Mouse (Mus musculus) lung, embryonic 16.5 days (tissue): ENCODE data around the gene Krt19. TPM values are rescaled to one million over a fixed set of nuclear protein-coding genes. Genes with fewer than 3 reads are reported as not detected.

Source experiments
- ATAC-seq: fragments of 200-750 bp; cut with Nextera tagmentation; 2 replicates; pipeline ENCODE4 v1.8.0; 2017; ENCODE audit warnings: low read depth, mild to moderate bottlenecking, moderate library complexity
- H3K27ac ChIP-seq: fragments of 300-500 bp; sonication (generic); 2 replicates; pipeline ENCODE4 v1.5.1; 2014; ENCODE audit warnings: mild to moderate bottlenecking, control low read depth, low read length
- H3K27me3 ChIP-seq: fragments of 300-500 bp; sonication (generic); 2 replicates; pipeline ENCODE4 v1.6.1; 2014; ENCODE audit warnings: low read depth, low read length, mixed read lengths; ENCODE audit not compliant: control insufficient read depth, insufficient read depth
- H3K36me3 ChIP-seq: fragments of 300-500 bp; sonication (generic); 2 replicates; pipeline ENCODE4 v1.6.1; 2014; ENCODE audit warnings: low read length; ENCODE audit not compliant: control insufficient read depth, insufficient read depth
- H3K4me1 ChIP-seq: fragments of 300-500 bp; sonication (generic); replicated peaks from 2 replicates; pipeline ENCODE4 v1.6.1; 2014; ENCODE audit warnings: low read length, mixed read lengths; ENCODE audit not compliant: control insufficient read depth, insufficient read depth
- H3K4me2 ChIP-seq: fragments of 300-500 bp; sonication (generic); 2 replicates; pipeline ENCODE4 v1.6.1; 2014; ENCODE audit warnings: low read depth, low read length, control low read depth
- H3K4me3 ChIP-seq: fragments of 300-500 bp; sonication (generic); 2 replicates; pipeline ENCODE4 v1.5.1; 2014; ENCODE audit warnings: mild to moderate bottlenecking, low read length, control low read depth
- H3K9ac ChIP-seq: fragments of 300-500 bp; sonication (generic); 2 replicates; pipeline ENCODE4 v1.6.1; 2014; ENCODE audit warnings: low read length, control low read depth
- H3K9me3 ChIP-seq: fragments of 300-500 bp; sonication (generic); 2 replicates; pipeline ENCODE4 v1.6.1; 2016; ENCODE audit warnings: low read length; ENCODE audit not compliant: control insufficient read depth
- WGBS: fragments of 180-500 bp; shearing (Covaris S2); extraction: QIAGEN DNeasy Blood & Tissue Kit; methylation state at CpG from one replicate; pipeline ENCODE4 v1.1.7; 2014; 5-methylcytosine and 5-hydroxymethylcytosine counted together
- polyA plus RNA-seq: library from polyadenylated mRNA; unstranded; fragments of >200 nt; fragmentation: Nextera tagmentation; extraction: Ambion mirVana; gene quantifications from 2 replicates; pipeline ENCODE4 v1.2.1, GENCODE M21; 2015

Gene Krt19
- polyA plus RNA-seq, 1 experiment from 2014 or later: 349 TPM

GRCm38 (mm10) chr11:100168071-100168470 lies 19.6 kb upstream of the Krt19 start:
- WGBS: 38% methylated on average over 8 of the region's 8 CpGs
- Histone ChIP-seq H3K4me1 (peaks cover 4% of the 10 kb centered on the region; the same call in 1 of the 2 replicates), H3K4me2 (no peak overlapping the region), H3K4me3 (no peak overlapping the region), H3K27me3 (no peaks in the 10 kb centered on the region), H3K27ac (peak overlapping the region; percentile 57), H3K36me3 (no peaks in the 10 kb centered on the region), H3K9me3 (no peaks in the 10 kb centered on the region), H3K9ac (no peak overlapping the region)
- ATAC-seq: peak; percentile 83

GRCm38 (mm10) chr11:100164392-100164791 lies 15.9 kb upstream of the Krt19 start:
- Histone ChIP-seq H3K9me3 (no peaks in the 10 kb centered on the region), H3K4me3 (no peak overlapping the region), H3K4me1 (peaks cover 4% of the 10 kb centered on the region; the same call in 1 of the 2 replicates), H3K36me3 (no peaks in the 10 kb centered on the region), H3K9ac (no peak overlapping the region), H3K4me2 (no peak overlapping the region), H3K27me3 (no peaks in the 10 kb centered on the region), H3K27ac (no peak overlapping the region)
- ATAC-seq: no peak
- WGBS: 25% methylated on average over 7 of the region's 7 CpGs

DNA sequence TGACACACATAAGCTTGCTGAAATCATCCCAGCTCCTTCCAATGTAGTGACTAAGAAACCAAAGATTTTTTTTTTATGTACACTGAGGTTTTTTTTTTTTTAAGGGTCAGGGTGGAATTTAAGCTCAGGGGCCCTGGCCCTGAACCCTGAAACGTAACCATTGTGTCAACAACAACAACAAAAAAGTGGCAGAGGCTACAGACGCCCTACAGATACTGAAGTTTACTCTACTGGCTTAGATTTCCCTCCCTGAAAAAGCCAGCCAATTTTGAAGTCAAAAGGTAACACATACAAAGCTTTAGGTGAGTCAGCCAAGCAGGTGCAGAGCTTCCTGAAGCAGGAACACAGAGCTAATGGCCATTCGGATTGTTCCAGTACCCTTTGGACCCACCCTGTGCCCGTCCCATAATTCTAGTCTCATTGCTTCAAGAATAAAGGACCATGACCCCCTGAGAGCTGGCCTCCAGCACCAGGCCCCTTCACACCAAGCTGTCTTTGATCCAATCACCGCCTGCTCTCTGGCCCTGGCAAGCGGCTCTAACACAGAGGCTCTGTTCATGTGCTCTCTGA lies 9.5 kb upstream of the Krt19 start:
- Histone ChIP-seq H3K9ac (no peak overlapping the region), H3K9me3 (no peaks in the 10 kb centered on the region), H3K4me1 (peaks cover 3% of the 10 kb centered on the region; the same call in 1 of the 2 replicates), H3K4me2 (no peak overlapping the region), H3K36me3 (no peaks in the 10 kb centered on the region), H3K27ac (no peak overlapping the region), H3K27me3 (no peaks in the 10 kb centered on the region), H3K4me3 (no peak overlapping the region)
- WGBS: 54% methylated on average over 6 of the region's 6 CpGs
- ATAC-seq: no peak

DNA sequence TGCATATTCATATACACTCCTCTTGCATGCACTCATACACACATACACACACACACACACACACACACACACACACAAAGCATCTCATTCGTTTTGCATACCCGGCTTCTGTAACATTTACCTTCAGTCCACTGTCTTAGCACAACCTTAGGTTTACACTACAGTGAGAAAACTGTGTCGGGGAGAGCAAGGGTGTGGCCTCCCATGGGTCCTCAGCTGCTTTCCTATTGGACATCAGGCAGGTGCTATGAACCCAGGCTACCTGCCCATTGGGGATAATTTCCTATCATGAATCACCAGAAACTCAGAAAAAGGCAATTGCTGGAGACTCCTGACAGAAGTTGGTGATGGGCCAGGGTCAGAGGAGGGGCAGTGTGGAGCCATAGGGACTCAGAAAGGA lies 8.9 kb upstream of the Krt19 start:
- Histone ChIP-seq H3K9ac (no peak overlapping the region), H3K9me3 (no peaks in the 10 kb centered on the region), H3K36me3 (no peaks in the 10 kb centered on the region), H3K27ac (no peak overlapping the region), H3K4me3 (no peak overlapping the region), H3K4me1 (peaks cover 3% of the 10 kb centered on the region; the same call in 1 of the 2 replicates), H3K4me2 (no peak overlapping the region), H3K27me3 (no peaks in the 10 kb centered on the region)
- 71% methylated on average over 3 of the region's 3 CpGs for WGBS
- no peak for ATAC-seq

GRCm38 (mm10) chr11:100155497-100156255 lies 7.2 kb upstream of the Krt19 start:
- Histone ChIP-seq H3K4me3 (no peak overlapping the region), H3K27me3 (no peaks in the 10 kb centered on the region), H3K4me2 (no peak overlapping the region), H3K4me1 (peaks cover 3% of the 10 kb centered on the region; the same call in 1 of the 2 replicates), H3K9ac (no peak overlapping the region), H3K9me3 (no peaks in the 10 kb centered on the region), H3K36me3 (no peaks in the 10 kb centered on the region), H3K27ac (peak overlapping the region; percentile 26)
- 38% methylated on average over 8 of the region's 8 CpGs for WGBS
- peak; percentile 74 for ATAC-seq

GRCm38 (mm10) chr11:100147566-100148353 lies 705 bp downstream of the Krt19 start:
- H3K27me3 ChIP-seq: peaks cover 16% of the 10 kb centered on the region
- H3K27ac ChIP-seq: no peak overlapping the region
- no peaks in the 10 kb centered on the region for H3K9me3 ChIP-seq
- no peaks in the 10 kb centered on the region for H3K36me3 ChIP-seq
- H3K9ac ChIP-seq: no peak overlapping the region
- 56% methylated on average over 5 of the region's 5 CpGs for WGBS
- H3K4me1 ChIP-seq: no peaks in the 10 kb centered on the region
- no peak overlapping the region for H3K4me3 ChIP-seq
- H3K4me2 ChIP-seq: no peak overlapping the region
- no peak for ATAC-seq

DNA sequence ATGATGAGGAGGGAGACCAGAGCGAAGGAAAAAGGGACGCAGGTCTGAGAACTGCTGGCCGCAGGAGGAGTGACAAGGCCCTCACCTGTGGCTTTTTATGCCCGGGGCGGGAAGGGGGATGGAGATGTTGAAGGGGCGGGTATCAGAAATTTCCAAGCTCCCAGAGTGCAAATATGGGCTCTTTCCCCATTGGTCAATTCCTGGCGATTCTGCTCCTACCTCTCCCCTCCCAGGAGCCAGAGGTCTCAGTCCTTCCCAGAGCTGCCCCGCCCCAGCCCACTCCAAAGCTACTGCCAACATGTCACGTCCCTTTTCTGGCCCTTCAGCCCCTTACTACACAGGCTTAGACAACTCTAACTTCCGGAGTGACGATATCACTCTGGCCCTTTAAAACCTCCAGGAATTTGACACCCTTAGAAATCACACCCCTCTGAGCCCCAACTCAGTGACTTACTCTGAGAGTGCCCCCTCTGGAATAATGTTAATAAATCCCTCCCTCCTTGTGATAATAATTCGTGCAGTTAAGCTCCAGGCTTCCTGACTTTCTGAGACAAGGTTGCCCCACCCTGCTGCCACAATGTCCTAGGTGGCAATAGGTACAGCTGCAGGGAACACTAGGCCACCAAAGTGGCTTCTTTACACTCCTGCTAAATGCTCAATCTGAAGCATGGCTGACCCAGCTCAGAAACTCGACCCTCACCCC lies 2.5 kb downstream of the Krt19 start:
- ATAC-seq: peak; percentile 92
- H3K36me3 ChIP-seq: no peaks in the 10 kb centered on the region
- H3K27me3 ChIP-seq: peaks cover 16% of the 10 kb centered on the region
- peak overlapping the region; percentile 74 for H3K9ac ChIP-seq
- no peaks in the 10 kb centered on the region for H3K4me1 ChIP-seq
- peak overlapping the region; percentile 58 for H3K4me3 ChIP-seq
- H3K4me2 ChIP-seq: peak overlapping the region; percentile 51
- H3K27ac ChIP-seq: peak overlapping the region; percentile 95
- no peaks in the 10 kb centered on the region for H3K9me3 ChIP-seq
- 2% methylated on average over 13 of the region's 13 CpGs for WGBS

DNA sequence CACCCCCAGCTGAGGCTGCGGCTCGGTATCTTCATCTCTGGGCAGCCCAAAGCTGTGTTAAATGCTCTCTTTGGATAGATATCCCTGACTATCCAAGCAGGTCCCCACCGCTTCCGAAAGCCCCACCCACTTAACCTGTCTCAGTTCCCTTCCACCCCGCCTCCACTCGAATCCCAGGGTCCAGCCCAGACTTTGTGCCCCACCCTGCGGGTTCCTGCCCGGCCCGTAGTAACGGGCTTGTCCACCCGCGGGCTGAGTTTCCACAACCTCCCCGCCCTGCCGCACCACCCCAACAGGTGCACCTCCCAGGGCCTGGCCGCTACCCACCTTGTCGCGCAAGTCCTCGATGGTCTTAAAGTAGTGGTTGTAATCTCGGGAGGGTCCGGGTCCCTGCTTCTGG lies 3.4 kb downstream of the Krt19 start:
- Histone ChIP-seq H3K9ac (peak overlapping the region; percentile 74), H3K4me3 (peak overlapping the region; percentile 58), H3K4me2 (peak overlapping the region; percentile 51), H3K9me3 (no peaks in the 10 kb centered on the region), H3K27ac (peak overlapping the region; percentile 95), H3K36me3 (no peaks in the 10 kb centered on the region), H3K27me3 (peaks cover 16% of the 10 kb centered on the region), H3K4me1 (no peaks in the 10 kb centered on the region)
- ATAC-seq: peak; percentile 52
- WGBS: 0% methylated on average over 20 of the region's 20 CpGs
